23 mouse cellular contexts compared by ENCODE assay signal in the genomic region with DNA sequence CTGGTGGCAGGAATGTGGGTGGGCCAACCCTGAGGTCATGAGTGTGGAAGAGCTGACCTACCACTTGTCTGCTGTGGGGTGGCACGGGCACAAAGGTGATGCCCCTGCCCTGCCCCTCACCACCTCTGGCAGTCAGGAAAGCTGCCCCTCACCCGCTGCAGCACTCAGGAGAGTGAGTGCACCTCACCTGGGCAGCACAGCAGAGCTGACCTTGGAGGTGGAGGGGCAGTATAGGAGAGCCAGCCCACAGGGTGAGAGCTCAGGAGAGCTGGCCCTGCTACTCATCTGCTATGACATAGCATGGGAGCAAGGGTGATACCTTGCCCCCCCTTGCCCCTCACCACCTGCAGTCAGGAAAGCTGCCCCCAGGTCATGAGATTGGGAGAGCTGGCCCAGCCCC. TPM values are rescaled to one million over a fixed set of nuclear protein-coding genes. Genes with fewer than 3 reads are reported as not detected.
DNase-seq lines count a peak whose midpoint lies in the region; ATAC-seq and TF ChIP-seq lines count a peak whose summit lies in the region.
"Had no signal": no experiment of that assay in that cellular context is flagged by ENCODE, and none has a peak within 500 bp of the region (broad histone marks: within the 10 kb centered on the region; RNA-seq: fewer than 3 reads in every experiment).

No protein-coding gene starts in this region.

- no peaks in the 10 kb centered on the region for H3K36me3 ChIP-seq in heart, embryonic 15.5 days
- H3K36me3 ChIP-seq in limb, embryonic 15.5 days, result no peaks in the 10 kb centered on the region
- H3K36me3 ChIP-seq in limb, embryonic 10.5 days, result no peaks in the 10 kb centered on the region
- no peaks in the 10 kb centered on the region for H3K36me3 ChIP-seq in stomach, embryonic 16.5 days (ENCODE audit: control insufficient read depth, insufficient read depth, low read length)
- H3K36me3 ChIP-seq in stomach, postnatal 0 days (ENCODE audit: control insufficient read depth, insufficient read depth, low read length), result no peaks in the 10 kb centered on the region
- H3K36me3 ChIP-seq: embryonic facial prominence, embryonic 13.5 days; embryonic facial prominence, embryonic 15.5 days; forebrain, embryonic 10.5 days; forebrain, embryonic 12.5 days had no signal

- H3K27me3 ChIP-seq in heart, embryonic 15.5 days, result no peaks in the 10 kb centered on the region
- no peaks in the 10 kb centered on the region for H3K27me3 ChIP-seq in limb, embryonic 15.5 days
- no peaks in the 10 kb centered on the region for H3K27me3 ChIP-seq in limb, embryonic 10.5 days (ENCODE audit: low read depth, poor library complexity, severe bottlenecking)
- H3K27me3 ChIP-seq in stomach, embryonic 16.5 days (ENCODE audit: control insufficient read depth, insufficient read depth, low read length), result no peaks in the 10 kb centered on the region
- H3K27me3 ChIP-seq in stomach, postnatal 0 days (ENCODE audit: control insufficient read depth, insufficient read depth, low read length), result no peaks in the 10 kb centered on the region
- H3K27me3 ChIP-seq: embryonic facial prominence, embryonic 13.5 days; forebrain, embryonic 12.5 days had no signal

- 72% methylated on average over 2 of the region's 2 CpGs for WGBS in heart, embryonic 15.5 days
- 74% methylated on average over 2 of the region's 2 CpGs for WGBS in limb, embryonic 15.5 days
- WGBS in limb, embryonic 10.5 days, result 70% methylated on average over 2 of the region's 2 CpGs
- WGBS in stomach, embryonic 16.5 days, result 77% methylated on average over 2 of the region's 2 CpGs
- 76% methylated on average over 2 of the region's 2 CpGs for WGBS in stomach, postnatal 0 days

- no peaks in the 10 kb centered on the region for H3K4me1 ChIP-seq in heart, embryonic 15.5 days (replicated peaks)
- H3K4me1 ChIP-seq in limb, embryonic 15.5 days, result no peaks in the 10 kb centered on the region
- H3K4me1 ChIP-seq in limb, embryonic 10.5 days, result no peaks in the 10 kb centered on the region
- H3K4me1 ChIP-seq in stomach, embryonic 16.5 days (ENCODE audit: control insufficient read depth, insufficient read depth, low read length), result no peaks in the 10 kb centered on the region
- H3K4me1 ChIP-seq in stomach, postnatal 0 days (replicated peaks; ENCODE audit: control insufficient read depth, insufficient read depth), result no peaks in the 10 kb centered on the region
- H3K4me1 ChIP-seq: embryonic facial prominence, embryonic 13.5 days; embryonic facial prominence, embryonic 15.5 days; forebrain, embryonic 10.5 days; forebrain, embryonic 12.5 days had no signal

- 0 out of 2 replicates have a peak, but pooled peaks have one; percentile 31 for ATAC-seq in heart, embryonic 15.5 days (replicated peaks; ENCODE audit: insufficient number of reproducible peaks, insufficient read depth, low FRiP score, low read depth)
- ATAC-seq in limb, embryonic 15.5 days (ENCODE audit: insufficient number of reproducible peaks, low FRiP score, low TSS enrichment, low read depth), result peak; percentile 30; the same call in 1 of the 2 replicates
- ATAC-seq in stomach, embryonic 16.5 days (ENCODE audit: insufficient read depth, low FRiP score), result 0 out of 2 replicates have a peak, but pooled peaks have one; percentile 21
- ATAC-seq in stomach, postnatal 0 days (ENCODE audit: low FRiP score, low TSS enrichment), result no peak
- ATAC-seq: forebrain, embryonic 14.5 days had no signal

- H3K9ac ChIP-seq in heart, embryonic 15.5 days, result no peak overlapping the region
- H3K9ac ChIP-seq in limb, embryonic 15.5 days, result no peak overlapping the region
- no peak overlapping the region for H3K9ac ChIP-seq in stomach, embryonic 16.5 days (ENCODE audit: low read length)
- H3K9ac ChIP-seq in stomach, postnatal 0 days (ENCODE audit: low read length), result no peak overlapping the region
- H3K9ac ChIP-seq: embryonic facial prominence, embryonic 13.5 days; embryonic facial prominence, embryonic 15.5 days; forebrain, embryonic 12.5 days had no signal

- no peak overlapping the region for H3K4me3 ChIP-seq in heart, embryonic 15.5 days
- H3K4me3 ChIP-seq in limb, embryonic 15.5 days, result no peak overlapping the region
- no peak overlapping the region for H3K4me3 ChIP-seq in limb, embryonic 10.5 days
- no peak overlapping the region for H3K4me3 ChIP-seq in stomach, embryonic 16.5 days (replicated peaks; ENCODE audit: low read length)
- H3K4me3 ChIP-seq in stomach, postnatal 0 days (ENCODE audit: low read depth, low read length), result no peak overlapping the region
- H3K4me3 ChIP-seq: embryonic facial prominence, embryonic 13.5 days; embryonic facial prominence, embryonic 15.5 days; erythroblast, embryonic 14.5 days; forebrain, embryonic 10.5 days; forebrain, embryonic 12.5 days had no signal

- H3K4me2 ChIP-seq in heart, embryonic 15.5 days, result no peak overlapping the region
- no peak overlapping the region for H3K4me2 ChIP-seq in limb, embryonic 15.5 days
- H3K4me2 ChIP-seq in stomach, embryonic 16.5 days (ENCODE audit: low read depth, low read length), result no peak overlapping the region
- no peak overlapping the region for H3K4me2 ChIP-seq in stomach, postnatal 0 days (replicated peaks; ENCODE audit: low read depth)
- H3K4me2 ChIP-seq: embryonic facial prominence, embryonic 13.5 days; embryonic facial prominence, embryonic 15.5 days; forebrain, embryonic 12.5 days had no signal

- H3K9me3 ChIP-seq in heart, embryonic 15.5 days (replicated peaks), result no peaks in the 10 kb centered on the region
- H3K9me3 ChIP-seq in limb, embryonic 15.5 days, result no peaks in the 10 kb centered on the region
- H3K9me3 ChIP-seq in limb, embryonic 10.5 days (replicated peaks), result no peaks in the 10 kb centered on the region
- no peaks in the 10 kb centered on the region for H3K9me3 ChIP-seq in stomach, embryonic 16.5 days (replicated peaks; ENCODE audit: control insufficient read depth, low read length)
- H3K9me3 ChIP-seq in stomach, postnatal 0 days (ENCODE audit: control insufficient read depth, low read length), result no peaks in the 10 kb centered on the region
- H3K9me3 ChIP-seq: embryonic facial prominence, embryonic 13.5 days; embryonic facial prominence, embryonic 15.5 days; forebrain, embryonic 10.5 days; forebrain, embryonic 12.5 days had no signal

- no peak for TF ChIP-seq EP300 in stomach, postnatal 0 days (optimal IDR thresholded peaks at IDR 0.05)

- TF ChIP-seq CTCF in stomach, postnatal 0 days (IDR thresholded peaks at IDR 0.05; ENCODE audit: low read depth), result no peak

- H3K27ac ChIP-seq in heart, embryonic 15.5 days, result no peak overlapping the region
- no peak overlapping the region for H3K27ac ChIP-seq in limb, embryonic 15.5 days
- no peak overlapping the region for H3K27ac ChIP-seq in limb, embryonic 10.5 days
- no peak overlapping the region for H3K27ac ChIP-seq in stomach, embryonic 16.5 days (ENCODE audit: low read length)
- H3K27ac ChIP-seq in stomach, postnatal 0 days (replicated peaks), result no peak overlapping the region
- H3K27ac ChIP-seq: embryonic facial prominence, embryonic 13.5 days; embryonic facial prominence, embryonic 15.5 days; forebrain, embryonic 10.5 days; forebrain, embryonic 12.5 days had no signal

- no peak for DNase-seq in heart, adult 18-20 months
- no peak for DNase-seq in limb, embryonic 10.5 days (ENCODE audit: low spot score)
- DNase-seq in stomach, postnatal 0 days (ENCODE audit: low spot score), result no peak
- DNase-seq: adrenal gland, adult 2 months; adrenal gland, postnatal 10 days; adrenal gland, postnatal 25 days; cerebellum, adult 11 months; cerebellum, adult 18-20 months; cerebellum, adult 8-10 months; cerebellum, adult 9-11 months; cerebellum, postnatal 14 days; cerebellum, postnatal 36 days; embryo, embryonic 11 days had no signal

RNA-seq across cellular contexts. Expression of a gene that starts 22.7 kb away (rescaled TPM):
- polyA plus RNA-seq in heart, embryonic 15.5 days (2015; fragmentation: Nextera tagmentation; extraction: Ambion mirVana), result 18.5 and 20.4 TPM in 2 replicates
- 10 to 100 TPM; 30.3 to 31.1 TPM for total RNA-seq in heart, adult 18-20 months (2021)
- polyA plus RNA-seq in limb, embryonic 15.5 days (2015; fragmentation: Nextera tagmentation; extraction: Ambion mirVana), result 35.6 and 36.8 TPM in 2 replicates
- 18.9 and 25.6 TPM in 2 replicates for polyA plus RNA-seq in limb, embryonic 10.5 days (2016; fragmentation: Nextera tagmentation; extraction: Ambion mirVana)
- 28.7 and 30.7 TPM in 2 replicates for polyA plus RNA-seq in stomach, embryonic 16.5 days (2015; fragmentation: Nextera tagmentation; extraction: Ambion mirVana)
- 28.4 and 28.5 TPM in 2 replicates for polyA plus RNA-seq in stomach, postnatal 0 days (2015; fragmentation: Nextera tagmentation; extraction: Ambion mirVana)

RNA-seq across cellular contexts. Expression of a gene that starts 57.0 kb away (rescaled TPM):
- polyA plus RNA-seq in heart, embryonic 15.5 days (2015; fragmentation: Nextera tagmentation; extraction: Ambion mirVana), result 0.11 and 0.20 TPM in 2 replicates
- total RNA-seq in heart, adult 18-20 months (2021), result 1 to 10 TPM; 5.8 to 6.7 TPM
- polyA plus RNA-seq in limb, embryonic 15.5 days (2015; fragmentation: Nextera tagmentation; extraction: Ambion mirVana), result 0.09 and 0.38 TPM in 2 replicates
- polyA plus RNA-seq in limb, embryonic 10.5 days (2016; fragmentation: Nextera tagmentation; extraction: Ambion mirVana), result 0.06 and 0.13 TPM in 2 replicates
- polyA plus RNA-seq in stomach, embryonic 16.5 days (2015; fragmentation: Nextera tagmentation; extraction: Ambion mirVana), result 0.13 and 0.40 TPM in 2 replicates
- polyA plus RNA-seq in stomach, postnatal 0 days (2015; fragmentation: Nextera tagmentation; extraction: Ambion mirVana), result 0.34 and 1.5 TPM in 2 replicates
- total RNA-seq: MEL had no signal
- polyA plus RNA-seq: erythroblast, embryonic 14.5 days had no signal
